Mouse (Mus musculus) cerebellum, adult 2 months (tissue): ENCODE results near the gene Wdr93.

Experiments used
- CTCF ChIP-seq: fragments of 200-500 bp; IDR thresholded peaks from 2 replicates; pipeline ENCODE4 v1.5.1; 2011; ENCODE audit warnings: low read depth, mild to moderate bottlenecking, control low read depth, low read length, moderate library complexity, borderline replicate concordance; ENCODE audit not compliant: insufficient read depth
- POLR2A ChIP-seq: fragments of 200-500 bp; IDR thresholded peaks from 2 replicates; pipeline ENCODE4 v1.6.1; 2011; ENCODE audit warnings: low read length, control low read depth, borderline replicate concordance; ENCODE audit not compliant: insufficient read depth

DNA sequence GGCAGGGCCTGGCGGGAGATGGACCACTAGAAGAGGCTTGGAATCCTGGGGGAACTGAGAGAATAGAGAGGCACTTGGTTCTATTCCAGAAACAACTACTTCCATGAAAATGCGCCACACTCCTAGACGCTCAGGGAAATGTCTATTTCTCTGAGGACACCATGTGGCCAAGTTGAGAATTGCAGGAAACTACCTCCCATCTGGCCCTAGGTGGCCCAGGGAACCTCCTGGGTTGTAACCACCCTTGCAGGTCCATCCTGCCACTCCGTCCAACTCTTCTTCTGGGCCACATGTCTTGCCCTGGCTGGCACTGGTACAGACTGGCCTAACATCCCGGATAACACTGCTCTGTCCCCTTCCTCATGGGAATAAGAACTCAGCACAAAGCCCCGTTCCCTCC is 43.3 kb downstream of the Wdr93 start:
- TF ChIP-seq CTCF (peak; percentile 73), POLR2A (no peak)
